Mouse (Mus musculus): ENCODE measurements around the gene Spata32.
"Not testable (repeated sequence)": the region's sequence is repeated elsewhere in the genome, so short reads cannot be mapped to it uniquely, and the experiment has no call there.

Gene Spata32

GRCm38 (mm10) chr11:103246081-103246730 is 28.0 kb upstream of the Spata32 start:
- no peak for DNase-seq

GRCm38 (mm10) chr11:103244856-103245255 is 26.6 kb upstream of the Spata32 start:
- no peak for DNase-seq

DNA sequence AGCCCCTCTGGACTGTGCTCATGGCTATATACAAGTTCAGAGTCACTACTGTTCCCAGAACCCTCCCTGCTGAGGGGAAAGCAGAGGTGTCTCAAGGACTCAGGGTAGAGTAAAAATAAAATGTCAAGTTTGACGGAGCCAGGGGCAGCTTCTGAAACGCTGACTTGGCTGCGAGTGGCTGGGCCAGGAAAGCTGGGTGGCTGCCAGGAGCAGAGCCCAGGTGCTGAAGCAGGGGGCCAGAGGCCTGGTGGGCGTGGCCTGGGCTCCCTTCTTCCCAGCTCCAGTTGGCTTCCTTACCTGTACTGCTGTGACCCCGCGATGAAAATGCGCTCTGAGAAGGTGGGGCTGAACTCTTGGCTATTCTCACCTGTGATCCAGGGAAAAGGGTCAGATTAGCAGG is 22.5 kb upstream of the Spata32 start:
- DNase-seq, result no peak

- no peak for DNase-seq
Observed at GRCm38 (mm10) chr11:103237757-103238156, 19.5 kb upstream of the Spata32 start.

DNA sequence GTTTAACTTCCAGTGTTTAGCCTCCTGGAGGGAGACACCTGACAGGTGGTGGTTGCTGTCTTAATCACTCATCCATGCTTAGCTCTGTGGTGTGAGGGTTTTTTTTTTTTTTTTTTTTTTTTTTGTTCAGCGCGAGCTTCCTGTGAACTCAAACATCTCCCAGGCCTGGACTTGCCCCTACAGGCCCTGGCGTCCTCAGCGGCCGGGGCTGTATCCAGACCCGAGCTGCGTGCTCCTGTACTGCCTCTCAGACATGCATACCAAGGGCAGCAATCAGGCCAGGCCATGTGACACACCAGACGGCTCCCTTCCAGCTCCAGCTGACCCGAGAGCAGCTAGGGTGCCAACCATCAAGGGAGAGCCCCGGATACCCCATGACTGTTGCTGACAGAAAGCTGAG is 18.7 kb upstream of the Spata32 start:
- no peak for DNase-seq

DNA sequence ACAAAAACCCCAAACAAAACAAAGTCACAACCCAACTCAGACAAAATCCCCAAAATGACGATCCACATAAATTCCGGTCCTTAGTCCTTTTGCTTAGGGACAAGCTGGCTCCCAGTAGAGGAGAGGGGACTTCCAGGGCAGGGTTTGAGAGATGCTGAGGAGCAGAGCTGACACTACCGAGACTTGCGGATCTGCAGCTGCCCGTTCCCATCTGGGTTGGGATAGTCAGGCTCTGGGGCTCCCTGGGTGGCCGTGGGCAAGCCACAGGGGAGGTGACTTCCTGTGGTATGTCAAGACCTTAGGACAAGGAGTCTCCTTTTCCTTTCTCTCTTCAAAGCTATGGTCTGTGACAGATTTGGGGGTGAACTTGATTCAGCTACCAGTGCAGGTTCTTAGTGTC is 18.2 kb upstream of the Spata32 start:
- DNase-seq, result no peak

DNA sequence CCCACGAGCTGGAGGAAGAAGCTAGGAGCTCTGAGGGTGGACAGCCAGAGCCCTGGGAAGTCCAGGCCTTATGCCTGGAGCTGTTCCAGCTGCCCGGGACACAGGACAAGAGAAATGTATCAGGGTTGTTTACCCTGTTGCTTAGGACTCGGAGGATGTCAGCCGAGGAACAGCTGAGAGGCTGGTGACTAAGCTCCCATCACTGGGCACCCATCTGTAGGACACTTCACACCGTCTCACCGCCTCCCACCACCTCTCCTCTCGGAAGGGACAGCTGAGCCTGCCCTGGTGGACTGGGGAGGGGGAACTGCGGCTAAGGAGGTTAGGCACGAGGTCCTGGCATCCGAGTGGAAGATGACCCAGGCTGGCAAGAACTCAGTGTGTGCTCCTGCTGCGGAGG is 17.5 kb upstream of the Spata32 start:
- no peak for DNase-seq

GRCm38 (mm10) chr11:103234447-103234846 is 16.2 kb upstream of the Spata32 start:
- no peak for DNase-seq

DNA sequence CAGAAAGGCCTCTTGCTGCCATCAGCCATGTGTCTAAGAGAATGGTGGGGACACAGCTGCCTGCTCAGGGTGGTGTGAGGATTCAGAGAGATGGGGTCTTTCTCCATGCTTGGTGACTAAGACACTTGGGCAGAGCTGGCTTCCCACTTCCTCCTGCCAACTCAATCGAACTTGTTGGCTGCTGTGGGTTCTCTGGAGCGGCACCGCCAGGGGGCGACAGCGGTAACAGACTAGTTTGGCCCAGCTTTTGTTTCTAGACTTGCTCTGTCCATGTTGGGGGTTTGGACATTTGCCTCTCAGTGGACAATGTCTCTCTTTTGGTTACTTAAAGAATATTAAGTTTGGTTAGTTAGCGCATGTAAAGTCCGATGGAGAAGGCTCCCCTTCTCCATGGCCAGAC is 14.7 kb upstream of the Spata32 start:
- DNase-seq, result peak; percentile 55 to 67

DNA sequence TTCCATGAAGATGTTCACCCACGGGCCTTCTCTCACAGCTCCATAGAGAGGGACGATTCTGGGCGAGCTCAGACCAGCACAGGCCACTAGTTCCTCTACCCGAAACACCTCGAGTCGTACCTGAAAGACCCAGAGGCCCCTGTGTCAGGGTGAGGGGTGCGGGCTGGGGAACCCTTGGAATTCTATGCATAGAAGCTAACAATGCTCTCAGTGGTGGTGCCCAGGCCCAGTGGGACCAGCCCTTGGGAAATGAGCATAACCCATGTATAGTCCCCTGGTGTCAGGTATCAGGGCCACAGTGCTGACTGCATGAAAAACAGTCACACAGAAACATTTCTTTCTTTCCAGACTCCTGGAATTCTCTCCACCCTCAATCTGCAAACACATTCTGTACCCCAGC is 13.1 kb upstream of the Spata32 start:
- no peak for DNase-seq

DNA sequence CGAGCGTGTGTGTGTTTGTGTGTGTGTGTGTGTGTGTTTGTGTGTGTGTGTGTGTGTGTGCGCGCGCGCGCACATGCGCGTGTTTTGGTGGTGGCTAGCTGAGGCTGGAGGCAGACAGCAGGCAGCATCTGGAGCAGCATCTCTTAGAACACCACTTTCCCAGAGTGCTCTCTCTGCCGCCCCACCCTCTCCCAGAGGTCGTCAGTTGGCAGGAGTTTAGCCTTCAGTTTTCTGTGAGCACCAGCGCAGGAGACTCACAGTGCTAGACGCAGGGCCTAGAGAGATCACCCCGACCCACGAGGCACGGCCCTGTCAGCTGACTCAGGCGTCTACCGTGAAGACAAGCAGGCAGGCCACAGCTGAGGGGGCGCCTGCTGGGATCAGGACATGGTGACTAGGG is 12.4 kb upstream of the Spata32 start:
- DNase-seq, result no peak

DNA sequence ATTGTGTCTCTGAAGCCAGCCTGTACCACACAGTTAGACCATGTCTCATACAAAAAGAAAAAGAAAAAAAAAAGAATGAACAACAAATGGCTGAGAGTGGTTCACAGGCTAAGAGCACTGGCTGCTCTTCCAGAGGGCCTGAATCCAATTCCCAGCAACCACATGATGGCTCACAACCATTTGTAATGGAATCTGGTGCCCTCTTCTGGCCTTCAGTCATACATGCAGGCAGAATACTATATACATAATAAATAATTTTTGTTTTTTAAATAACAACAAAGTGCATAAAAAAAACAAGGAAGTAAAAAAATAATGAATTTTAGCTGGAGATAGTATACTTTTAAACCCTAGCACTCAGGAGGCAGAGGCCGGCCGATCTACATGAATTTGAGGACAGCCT is 11.4 kb upstream of the Spata32 start:
- DNase-seq, result no peak

DNA sequence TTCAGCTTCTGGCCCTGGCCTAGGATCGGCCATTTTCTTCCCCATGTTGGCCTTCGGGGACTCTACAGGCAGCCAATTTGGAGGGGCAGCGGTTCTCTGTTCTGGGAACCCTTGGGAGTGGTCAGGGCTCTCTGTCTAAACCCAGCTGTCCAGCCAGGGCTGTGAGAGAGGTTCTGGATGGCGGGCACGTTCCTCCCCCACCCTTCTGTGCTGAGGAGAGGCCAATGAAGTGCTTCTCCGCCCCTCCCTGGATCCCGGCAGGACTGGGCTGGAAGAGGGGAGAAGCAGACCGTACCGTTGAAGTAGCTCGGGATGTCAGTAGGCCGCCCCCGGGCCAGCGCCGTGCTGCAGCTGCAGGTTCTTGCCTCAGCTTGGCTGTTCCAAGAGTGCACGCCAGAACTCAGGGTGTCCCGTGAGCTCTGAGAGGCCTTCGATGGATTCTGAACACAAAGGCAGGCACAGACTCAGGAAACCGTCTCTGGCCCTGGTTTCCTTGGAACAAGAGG is 5.8 kb upstream of the Spata32 start:
- no peak for DNase-seq

DNA sequence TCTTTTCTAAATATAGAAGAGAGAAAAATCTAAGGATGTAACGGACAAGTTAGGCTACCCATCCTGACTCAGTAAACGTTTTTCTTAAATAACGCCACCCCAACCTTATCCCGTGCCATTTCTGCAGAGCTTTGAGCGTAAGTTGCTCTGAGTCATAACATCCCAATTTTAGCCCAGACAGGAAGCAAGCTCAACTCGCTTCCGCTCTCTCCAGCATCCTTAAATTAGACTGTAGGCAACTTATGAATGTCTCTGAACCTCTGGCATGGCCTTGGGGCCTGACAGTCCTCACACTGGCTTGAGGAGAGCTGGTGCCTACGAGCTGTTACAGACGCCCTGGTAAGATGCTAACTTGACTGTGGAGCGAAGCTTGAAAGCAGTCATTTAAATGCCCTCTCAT is 5.2 kb upstream of the Spata32 start:
- DNase-seq, result no peak

DNA sequence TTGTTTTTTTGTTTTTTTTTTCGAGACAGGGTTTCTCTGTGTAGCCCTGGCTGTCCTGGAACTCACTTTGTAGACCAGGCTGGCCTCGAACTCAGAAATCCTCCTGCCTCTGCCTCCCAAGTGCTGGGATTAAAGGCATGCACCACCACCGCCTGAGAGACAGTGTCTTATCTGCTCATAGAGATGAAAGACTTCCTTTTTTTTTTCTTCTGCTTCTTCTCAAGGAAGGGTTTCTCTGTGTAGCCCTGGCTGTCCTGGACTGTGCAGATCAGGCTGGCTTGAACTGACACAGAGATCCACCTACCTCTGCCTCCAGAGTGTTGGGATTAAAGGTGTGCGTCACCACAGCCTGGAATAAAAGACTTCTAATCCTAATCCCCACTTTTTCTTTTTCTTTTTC is 4.5 kb upstream of the Spata32 start:
- not testable (repeated sequence) for DNase-seq

- no peak for DNase-seq
Observed at GRCm38 (mm10) chr11:103221437-103221836, 3.2 kb upstream of the Spata32 start.

DNA sequence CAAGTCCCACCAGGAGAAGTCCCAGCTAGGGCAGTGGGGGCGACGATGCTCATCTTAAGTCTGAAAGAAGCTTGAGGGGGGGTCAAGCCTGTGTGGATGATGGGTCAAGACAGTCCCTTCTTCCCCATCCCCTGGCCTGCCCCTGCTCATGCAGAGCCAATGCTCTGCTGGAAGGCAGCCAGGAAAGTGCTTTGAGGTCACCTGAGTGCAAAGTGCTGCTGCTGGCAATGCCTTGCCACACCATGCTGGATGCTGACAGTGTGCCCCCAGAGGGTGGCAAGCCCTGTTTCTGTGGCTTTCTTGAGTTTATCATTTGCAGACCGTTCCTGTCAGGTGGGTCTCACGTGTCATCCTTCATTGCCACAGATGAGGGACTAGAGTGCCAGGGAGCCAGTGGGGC is 1.8 kb upstream of the Spata32 start:
- DNase-seq, result no peak

DNA sequence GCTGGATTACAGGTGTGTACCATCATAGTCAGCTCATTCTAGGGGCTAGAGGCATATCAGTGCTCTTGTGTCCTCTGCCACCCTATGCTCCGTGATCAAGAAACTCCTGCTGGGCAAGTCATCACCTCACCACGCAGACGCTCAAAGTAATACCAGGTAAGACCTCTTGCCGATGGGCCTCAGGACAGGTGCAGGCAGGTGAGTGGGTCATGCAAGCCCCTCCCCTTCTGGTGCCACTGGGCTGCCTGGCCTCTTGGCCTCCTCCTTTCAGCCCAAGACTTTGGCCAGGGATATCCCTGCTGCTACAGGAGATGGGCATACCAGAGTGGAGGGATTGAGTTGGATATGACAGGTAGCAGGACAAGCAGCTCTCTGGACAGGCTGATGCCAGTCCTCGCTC is 1.0 kb upstream of the Spata32 start:
- no peak for DNase-seq

DNA sequence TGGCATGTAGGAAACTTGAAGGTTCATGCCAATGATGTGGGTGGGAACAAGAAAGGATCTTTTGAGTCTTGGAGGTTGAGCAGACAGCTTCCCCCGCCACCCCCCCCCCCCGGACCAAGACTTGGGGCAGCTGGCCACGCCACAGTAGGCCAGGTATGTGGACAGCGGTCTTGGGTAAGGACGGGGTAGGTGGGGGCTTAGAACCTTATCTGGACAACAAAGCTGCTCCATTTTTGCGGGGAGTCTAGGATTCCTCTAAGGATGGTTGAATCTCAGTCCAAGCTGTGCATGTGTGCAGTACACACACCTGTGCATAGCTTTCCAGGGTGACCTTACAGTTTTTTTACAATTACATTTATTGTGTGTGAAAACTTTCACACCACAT is 277 bp upstream of the Spata32 start:
- DNase-seq, result no peak

GRCm38 (mm10) chr11:103215355-103215754 is 2.9 kb downstream of the Spata32 start:
- DNase-seq, result no peak

DNA sequence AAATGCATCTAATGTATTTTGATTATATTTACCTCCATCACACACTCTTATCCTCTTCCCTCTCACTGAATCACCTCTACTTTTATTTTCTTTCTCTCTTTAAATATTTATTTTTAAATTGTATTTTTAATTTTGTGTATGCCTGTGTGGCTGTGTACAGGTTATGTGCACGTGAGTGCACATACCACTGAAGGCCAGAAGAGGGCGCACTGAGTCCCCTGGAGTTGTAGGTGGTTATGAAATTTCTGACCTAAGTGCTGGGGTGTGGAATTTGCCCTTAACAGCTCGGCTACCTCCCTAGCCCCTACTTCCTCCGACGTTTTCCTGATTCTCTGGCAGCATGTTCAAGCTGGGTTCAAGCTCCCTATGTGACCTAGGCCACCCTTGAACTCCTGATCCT is 4.5 kb downstream of the Spata32 start:
- no peak for DNase-seq

GRCm38 (mm10) chr11:103210291-103210690 is 7.9 kb downstream of the Spata32 start:
- DNase-seq, result no peak

DNA sequence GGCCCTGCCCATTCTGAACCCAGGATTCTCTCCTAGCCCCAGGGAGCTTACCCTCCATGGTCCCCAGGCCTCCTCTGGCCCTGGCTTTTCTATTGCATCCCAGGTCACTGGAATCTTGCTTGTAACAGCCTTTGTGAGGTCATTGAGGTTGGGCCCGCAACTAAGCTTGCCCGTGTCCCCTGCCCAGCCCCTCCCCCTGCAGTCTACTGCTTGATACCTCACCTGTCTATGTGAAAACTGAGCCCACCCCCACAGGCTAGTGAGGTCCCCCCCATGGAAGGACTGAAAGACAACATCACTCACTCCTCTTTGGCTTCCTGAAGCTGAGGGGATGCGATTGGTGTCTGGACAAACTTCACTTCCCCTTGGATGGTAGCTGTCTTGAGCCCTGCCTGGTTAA is 9.8 kb downstream of the Spata32 start, which contains the start of gene 1700023F06Rik:
1700023F06Rik (minus strand) TSS at position 101 of the 400 bp plus-strand sequence.
- DNase-seq, result no peak

- DNase-seq, result no peak
Observed at GRCm38 (mm10) chr11:103206203-103206602, 12.0 kb downstream of the Spata32 start.

DNA sequence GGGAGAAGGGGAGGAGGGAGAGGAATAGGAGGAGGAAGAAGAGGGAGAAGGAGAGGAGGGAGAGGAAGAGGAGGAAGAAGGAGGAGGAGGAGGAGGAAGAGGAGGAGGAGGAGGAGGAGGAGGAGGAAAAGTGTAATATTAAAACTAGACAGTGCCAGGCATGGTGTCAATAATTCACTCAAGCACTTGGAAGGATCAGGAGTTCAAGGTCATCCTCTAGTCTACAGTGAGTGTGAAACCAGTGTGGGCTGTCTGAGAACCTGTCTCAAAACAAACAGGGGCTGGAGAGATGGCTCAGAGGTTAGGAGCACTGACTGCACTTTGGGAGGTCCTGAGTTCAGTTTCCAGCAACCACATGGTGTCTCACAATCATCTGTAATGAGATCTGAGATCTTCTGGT is 15.9 kb downstream of the Spata32 start:
- no peak for DNase-seq

Measured in thymus, adult 18-20 months (tissue).